Mouse (Mus musculus): ENCODE data around the gene Ugt1a5.

Ugt1a5 gene

DNA sequence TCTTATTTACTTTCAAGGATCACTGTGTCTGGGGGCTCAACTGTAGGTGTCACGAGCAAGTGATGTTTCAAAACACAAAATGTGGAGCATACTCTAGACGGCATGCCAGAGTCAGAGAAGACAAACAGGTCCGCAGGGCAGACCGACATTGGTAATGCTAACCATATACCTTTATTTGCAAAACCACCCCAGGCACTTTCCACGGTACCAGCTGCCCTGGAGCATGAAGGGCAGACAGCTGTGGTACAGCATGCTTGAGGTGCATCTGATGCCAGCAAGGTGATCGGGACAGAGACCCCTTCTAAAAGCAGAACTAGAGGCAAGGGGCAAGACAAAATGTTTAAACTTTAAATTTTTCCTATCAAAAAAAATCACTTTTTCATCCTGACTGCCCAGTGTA lies 97.1 kb downstream of the Ugt1a5 start:
- DNase-seq (ENCODE audit: low read depth): no peak

DNA sequence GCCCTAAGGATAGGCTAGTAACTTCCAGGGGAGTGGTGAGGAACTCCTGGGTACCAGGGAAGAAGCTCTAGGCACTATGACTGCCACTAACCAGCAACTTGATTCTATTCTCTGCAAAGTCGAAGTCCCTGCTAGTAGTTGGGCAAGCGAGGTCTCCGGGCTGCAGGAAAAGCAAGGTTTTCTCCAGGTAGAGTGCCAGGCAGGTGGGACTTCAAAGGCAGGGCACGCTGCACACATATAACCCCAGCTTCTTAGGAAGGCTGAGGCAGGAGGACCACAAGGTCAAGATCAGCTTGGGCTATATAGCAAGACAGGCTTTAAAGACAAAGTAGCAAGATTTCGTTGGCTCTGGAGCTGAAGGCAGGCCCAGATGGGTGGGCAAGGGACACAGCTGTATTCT lies 98.0 kb downstream of the Ugt1a5 start:
- no peak for DNase-seq (ENCODE audit: low read depth)

DNA sequence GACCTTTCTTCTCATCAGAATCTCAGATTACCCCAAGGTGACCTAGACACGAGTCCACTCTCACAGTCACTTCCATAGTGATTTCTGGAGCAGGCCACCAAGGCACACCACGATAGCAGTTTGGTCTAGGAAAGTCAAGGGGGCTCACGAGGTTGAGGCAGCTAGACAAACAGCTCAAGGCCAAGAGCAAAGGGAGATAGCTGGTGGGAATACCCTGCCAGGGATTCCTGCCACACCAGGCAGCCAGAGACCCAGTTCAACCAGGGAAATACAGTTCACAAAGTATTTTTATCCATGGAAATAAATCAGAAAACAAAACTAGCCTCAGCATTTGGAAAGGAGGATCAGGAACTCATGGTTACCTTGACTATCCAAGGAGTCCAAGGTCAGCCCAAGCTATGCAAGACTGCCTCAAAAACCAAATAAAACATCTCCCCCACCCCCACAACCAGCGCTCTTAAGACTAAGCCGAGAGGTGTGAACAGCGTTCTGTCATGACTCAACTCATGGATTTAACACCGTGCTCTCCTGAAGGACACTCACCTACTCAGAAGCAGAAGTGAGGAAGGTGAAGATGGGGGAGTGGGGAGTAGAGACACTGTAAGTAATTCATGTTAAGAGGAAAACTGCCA lies 98.5 kb downstream of the Ugt1a5 start:
- no peak for DNase-seq (ENCODE audit: low read depth)

DNA sequence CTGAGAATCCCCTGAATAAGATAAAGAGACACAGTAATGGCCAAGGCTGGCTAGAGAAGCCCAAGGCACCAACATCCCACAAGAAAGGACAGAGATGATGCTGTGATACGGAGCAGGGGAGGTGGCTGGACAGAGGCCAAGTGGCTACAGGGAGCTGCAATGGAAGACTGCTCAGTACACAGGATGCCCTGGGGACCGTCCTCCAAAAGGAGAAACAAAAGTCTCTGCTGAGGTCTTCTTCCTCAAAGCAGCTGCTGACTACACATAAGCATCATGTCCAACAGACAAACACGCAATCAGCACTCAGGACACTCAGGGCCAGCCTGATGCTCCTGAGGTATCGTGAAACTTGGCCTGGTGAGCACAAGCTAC lies 99.0 kb downstream of the Ugt1a5 start:
- DNase-seq (ENCODE audit: low read depth): peak; percentile 50

DNA sequence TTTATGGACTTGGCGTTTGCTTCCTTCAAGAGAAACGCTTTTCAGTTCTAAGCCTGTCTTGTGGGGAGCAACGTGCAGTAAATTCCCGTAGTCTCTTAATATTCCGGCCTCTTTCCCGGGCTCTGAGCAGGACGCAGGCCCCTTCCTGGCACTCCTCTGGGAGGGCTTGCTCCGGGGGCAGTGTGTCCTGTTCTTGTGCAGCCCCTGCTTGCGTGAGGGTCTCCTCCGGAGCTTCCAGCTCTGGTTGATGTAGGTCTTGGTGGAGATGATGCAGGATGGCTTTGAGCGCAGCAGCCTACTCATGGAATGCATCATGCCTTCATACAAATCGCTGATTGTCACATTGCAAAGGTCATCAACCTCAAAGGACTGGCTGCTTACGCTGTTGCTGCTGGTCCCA lies 100.3 kb downstream of the Ugt1a5 start:
- DNase-seq (ENCODE audit: low read depth): no peak

DNA sequence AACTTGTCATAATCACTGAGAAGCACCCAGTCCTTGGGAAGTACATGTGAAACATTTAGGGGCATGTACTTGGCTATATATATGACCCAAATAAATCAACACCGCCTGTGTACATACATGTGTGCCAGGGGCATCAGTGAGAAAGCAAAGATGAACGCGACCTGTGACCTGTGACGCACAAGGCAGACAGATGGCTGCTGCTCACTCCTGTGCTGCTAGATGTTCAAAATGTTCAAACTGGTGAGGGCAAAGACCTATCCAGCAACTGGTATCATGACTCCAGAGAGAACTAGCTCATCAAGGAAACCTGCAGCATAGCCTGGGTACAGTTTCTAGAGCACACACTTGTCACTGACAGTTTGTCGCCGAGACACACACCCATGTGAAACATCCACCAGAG lies 101.7 kb downstream of the Ugt1a5 start:
- no peak for DNase-seq (ENCODE audit: low read depth)

DNA sequence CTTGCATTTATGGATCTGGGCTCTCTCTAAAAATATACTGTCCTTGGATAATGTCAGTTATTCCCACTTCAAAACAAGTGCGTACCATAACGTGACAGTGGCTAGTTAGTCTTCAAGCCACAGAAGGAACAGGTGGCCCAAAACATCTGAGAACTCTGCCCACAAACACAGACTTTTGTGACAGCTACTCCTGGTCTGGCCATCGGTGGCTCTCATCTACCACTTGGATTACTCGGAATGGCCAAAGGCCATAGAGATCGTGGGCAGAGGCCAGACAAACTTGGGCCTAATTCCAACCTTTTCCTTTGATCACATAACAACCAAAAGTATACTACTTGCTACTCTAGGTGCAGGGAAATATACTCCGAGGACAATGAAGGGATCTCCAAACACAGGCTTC lies 102.3 kb downstream of the Ugt1a5 start:
- no peak for DNase-seq (ENCODE audit: low read depth)

All from NIH3T3 (cell line).